Mouse (Mus musculus) liver, adult 2 months (tissue): ENCODE results near the gene Tspyl2. TPM values are rescaled to one million over a fixed set of nuclear protein-coding genes. Genes with fewer than 3 reads are reported as not detected.

Experiments
- DNase-seq: peaks from one replicate; pipeline ENCODE4 v3.0.0-alpha.2; 2011; ENCODE audit warnings: low read depth, low spot score; ENCODE audit errors: extremely low read depth
- H3K27ac ChIP-seq: fragments of 200-500 bp; replicated peaks from 2 replicates; pipeline ENCODE4 v1.5.1; 2012; ENCODE audit warnings: low read depth, mild to moderate bottlenecking, control low read depth, inconsistent platforms, low read length; ENCODE audit not compliant: insufficient read depth
- H3K27me3 ChIP-seq: fragments of 200-500 bp; 2 replicates; pipeline ENCODE4 v1.6.1; 2012; ENCODE audit warnings: mild to moderate bottlenecking, moderate library complexity, low read length, inconsistent platforms; ENCODE audit not compliant: control insufficient read depth, insufficient read depth
- H3K36me3 ChIP-seq: fragments of 200-500 bp; 2 replicates; pipeline ENCODE4 v1.6.1; 2012; ENCODE audit warnings: low read length, inconsistent platforms; ENCODE audit not compliant: control insufficient read depth, insufficient read depth
- H3K4me1 ChIP-seq: fragments of 200-500 bp; 2 replicates; pipeline ENCODE4 v1.6.1; 2011; ENCODE audit warnings: low read length; ENCODE audit not compliant: control insufficient read depth, insufficient read depth
- H3K4me3 ChIP-seq: fragments of 200-500 bp; 2 replicates; pipeline ENCODE4 v1.5.1; 2011; ENCODE audit warnings: low read depth, mild to moderate bottlenecking, control low read depth, low read length, moderate library complexity; ENCODE audit not compliant: insufficient read depth
- H3K79me2 ChIP-seq: fragments of 200-500 bp; 2 replicates; pipeline ENCODE4 v1.6.1; 2012; ENCODE audit warnings: inconsistent platforms, mild to moderate bottlenecking, low read length, moderate library complexity; ENCODE audit not compliant: control insufficient read depth, insufficient read depth
- H3K9ac ChIP-seq: fragments of 200-500 bp; 2 replicates; pipeline ENCODE4 v1.6.1; 2012; ENCODE audit warnings: low read depth, mild to moderate bottlenecking, control low read depth, inconsistent platforms, low read length
- CTCF ChIP-seq: fragments of 200-500 bp; IDR thresholded peaks from 2 replicates; pipeline ENCODE4 v1.5.1; 2011; ENCODE audit warnings: low read depth, low read length, control low read depth
- POLR2A ChIP-seq: fragments of 200-500 bp; IDR thresholded peaks from 2 replicates; pipeline ENCODE4 v1.6.1; 2011; ENCODE audit warnings: low read length, control low read depth; ENCODE audit not compliant: insufficient read depth; ENCODE audit errors: extremely low read depth
- WGBS: fragments of 180-500 bp; shearing (Covaris S2); methylation state at CpG from one replicate; pipeline ENCODE4 v1.1.7; 2018; 5-methylcytosine and 5-hydroxymethylcytosine counted together
- polyA plus RNA-seq: library from polyadenylated mRNA; depleted of rRNA; stranded (reverse); fragments of >200 nt; gene quantifications from 2 replicates; pipeline ENCODE4 v1.2.3, GENCODE M21; 2012; rRNA removed
- total RNA-seq: library from RNA; depleted of rRNA; stranded (reverse); fragments of >200 nt; gene quantifications from 2 replicates; pipeline ENCODE4 v1.2.3, GENCODE M21; 2014; rRNA removed

Gene Tspyl2
- 3.0 and 3.5 TPM in 2 replicates for total RNA-seq
- 4.6 and 9.3 TPM in 2 replicates for polyA plus RNA-seq

GRCm38 (mm10) chrX:152342358-152342901, at the start of gene Tspyl2:
TSS of gene Tspyl2 (minus strand) at chrX:152342425.
- H3K27ac ChIP-seq = peak within 1 kb of the TSS; percentile 58; the same call in 1 of the 2 replicates
- H3K36me3 ChIP-seq = peaks cover 6% of the 10 kb centered on the region
- WGBS = 0% methylated on average over 18 of the region's 27 CpGs
- H3K27me3 ChIP-seq = no peaks in the 10 kb centered on the region
- H3K9ac ChIP-seq = peak within 1 kb of the TSS; percentile 86
- DNase-seq = peak; percentile 83
- peaks cover 3% of the 10 kb centered on the region; the same call in 1 of the 2 replicates for H3K4me1 ChIP-seq
- peak within 1 kb of the TSS; percentile 97 for H3K4me3 ChIP-seq
- no peaks in the 10 kb centered on the region for H3K79me2 ChIP-seq
- peak; percentile 70 for TF ChIP-seq POLR2A
- TF ChIP-seq CTCF = no peak

- H3K79me2 ChIP-seq = no peaks in the 10 kb centered on the region
- no peak within 1 kb of the TSS for H3K27ac ChIP-seq
- no peak for TF ChIP-seq CTCF
- TF ChIP-seq POLR2A = no peak
- peak within 1 kb of the TSS; percentile 43 for H3K4me3 ChIP-seq
- no peaks in the 10 kb centered on the region for H3K36me3 ChIP-seq
- 10% methylated on average over 17 of the region's 24 CpGs for WGBS
- no peak for DNase-seq
- no peaks in the 10 kb centered on the region for H3K27me3 ChIP-seq
- H3K4me1 ChIP-seq = no peaks in the 10 kb centered on the region
- peak within 1 kb of the TSS; percentile 30; the same call in 1 of the 2 replicates for H3K9ac ChIP-seq
These were observed 26.4 kb upstream of the Tspyl2 start, which contains the start of gene Gpr173 for GRCm38 (mm10) chrX:152368397-152369273. TSS of gene Gpr173 (minus strand) at chrX:152368704.

DNA sequence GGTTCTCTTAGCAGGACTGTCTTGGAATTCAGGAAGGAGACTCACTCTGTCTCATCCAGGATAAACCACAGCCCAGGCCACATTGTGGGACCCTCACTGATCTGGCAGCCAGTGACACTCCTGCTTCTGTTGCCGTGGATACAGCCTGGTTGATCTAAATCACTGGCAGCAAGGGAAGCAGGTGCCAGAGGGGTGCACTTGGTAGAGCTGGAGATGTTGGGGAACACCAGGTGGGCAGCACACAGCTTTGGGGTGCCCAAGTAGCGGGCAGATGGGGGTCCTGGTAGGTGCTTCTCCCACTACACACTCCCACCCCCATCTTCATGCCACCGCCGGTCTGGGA, 25.8 kb upstream of the Tspyl2 start:
- no peaks in the 10 kb centered on the region for H3K4me1 ChIP-seq
- no peak overlapping the region for H3K9ac ChIP-seq
- no peak for DNase-seq
- H3K27me3 ChIP-seq = no peaks in the 10 kb centered on the region
- TF ChIP-seq CTCF = no peak
- no peak for TF ChIP-seq POLR2A
- no peaks in the 10 kb centered on the region for H3K36me3 ChIP-seq
- WGBS = 31% methylated on average over 4 of the region's 4 CpGs
- peak overlapping the region; percentile 43; the same call in 1 of the 2 replicates for H3K4me3 ChIP-seq
- no peak overlapping the region for H3K27ac ChIP-seq
- H3K79me2 ChIP-seq = no peaks in the 10 kb centered on the region

- WGBS = 50% methylated on average over 2 of the region's 2 CpGs
- Histone ChIP-seq H3K79me2 (no peaks in the 10 kb centered on the region), H3K4me3 (no peak overlapping the region), H3K4me1 (no peaks in the 10 kb centered on the region), H3K36me3 (no peaks in the 10 kb centered on the region), H3K27me3 (no peaks in the 10 kb centered on the region), H3K27ac (no peak overlapping the region), H3K9ac (no peak overlapping the region)
- no peak for TF ChIP-seq POLR2A
- TF ChIP-seq CTCF = no peak
- DNase-seq = no peak
These were observed 24.2 kb upstream of the Tspyl2 start for GRCm38 (mm10) chrX:152366418-152366817.

GRCm38 (mm10) chrX:152352553-152353153, 10.4 kb upstream of the Tspyl2 start:
- no peak overlapping the region for H3K4me3 ChIP-seq
- no peaks in the 10 kb centered on the region for H3K27me3 ChIP-seq
- TF ChIP-seq POLR2A (no peak), CTCF (no peak)
- peak; percentile 41 for DNase-seq
- H3K36me3 ChIP-seq = no peaks in the 10 kb centered on the region
- no peaks in the 10 kb centered on the region for H3K4me1 ChIP-seq
- no peaks in the 10 kb centered on the region for H3K79me2 ChIP-seq
- no peak overlapping the region for H3K27ac ChIP-seq
- H3K9ac ChIP-seq = no peak overlapping the region
- WGBS = 9% methylated on average over 5 of the region's 5 CpGs
